Mouse (Mus musculus) MEL (cell line): ENCODE data around the gene Rtn4rl2. TPM values are rescaled to one million over a fixed set of nuclear protein-coding genes. Genes with fewer than 3 reads are reported as not detected.

Source experiments
- DNase-seq: peaks from one replicate; pipeline ENCODE4 v3.0.0; 2011; ENCODE audit warnings: low read depth, low spot score
- H3K27ac ChIP-seq: 2 replicates; pipeline ENCODE4 v1.5.1; 2012; ENCODE audit warnings: low read depth, mild to moderate bottlenecking, control low read depth, low read length, moderate library complexity; ENCODE audit not compliant: control insufficient read depth
- H3K27me3 ChIP-seq, 2 experiments: fragments of 150-350 bp in 1 of 2; sonication (generic) in 1 of 2; 2 replicates each; pipeline ENCODE4 v1.6.1; 2012; ENCODE audit warnings: low read length in 2 of 2, mild to moderate bottlenecking in 2 of 2, improper control_type of control experiment in 1 of 2, moderate library complexity in 1 of 2; ENCODE audit not compliant: insufficient read depth in 2 of 2, control insufficient read depth in 1 of 2
- H3K36me3 ChIP-seq, 2 experiments: 2 replicates each; pipeline ENCODE4 v1.6.1; 2012 to 2014; ENCODE audit warnings: low read length in 2 of 2, improper control_type of control experiment in 1 of 2, inconsistent platforms in 1 of 2, mild to moderate bottlenecking in 1 of 2; ENCODE audit not compliant: insufficient read depth in 2 of 2, control insufficient read depth in 1 of 2
- H3K4me1 ChIP-seq, 2 experiments: fragments of 150-350 bp in 1 of 2; sonication (generic) in 1 of 2; 2 replicates each; pipeline ENCODE4 v1.6.1; 2012; ENCODE audit warnings: low read length in 2 of 2, improper control_type of control experiment in 1 of 2, mild to moderate bottlenecking in 1 of 2; ENCODE audit not compliant: insufficient read depth in 2 of 2, control insufficient read depth in 1 of 2
- H3K4me3 ChIP-seq, 2 experiments: fragments of 150-350 bp in 1 of 2; sonication (generic) in 1 of 2; 2 replicates each; pipeline ENCODE4 v1.5.1; 2012; ENCODE audit warnings: low read depth in 2 of 2, low read length in 2 of 2, mild to moderate bottlenecking in 2 of 2, moderate library complexity in 2 of 2, control low read depth in 1 of 2, improper control_type of control experiment in 1 of 2; ENCODE audit not compliant: control insufficient read depth in 1 of 2, insufficient read depth in 1 of 2
- H3K79me2 ChIP-seq: 2 replicates; pipeline ENCODE4 v1.6.1; 2012; ENCODE audit warnings: mild to moderate bottlenecking, low read length, moderate library complexity; ENCODE audit not compliant: control insufficient read depth, poor library complexity, insufficient read depth
- H3K9ac ChIP-seq: 2 replicates; pipeline ENCODE4 v1.6.1; 2012; ENCODE audit warnings: low read depth, mild to moderate bottlenecking, control low read depth, low read length, moderate library complexity; ENCODE audit not compliant: control insufficient read depth, poor library complexity, severe bottlenecking
- H3K9me3 ChIP-seq: fragments of 150-350 bp; sonication (generic); replicated peaks from 2 replicates; pipeline ENCODE4 v1.6.1; 2012; ENCODE audit warnings: mild to moderate bottlenecking, low read length, improper control_type of control experiment, moderate library complexity; ENCODE audit not compliant: insufficient read depth
- BHLHE40 ChIP-seq: IDR thresholded peaks from 2 replicates; pipeline ENCODE4 v1.6.1; 2012; ENCODE audit warnings: low read depth, mild to moderate bottlenecking, inconsistent platforms, low read length, improper control_type of control experiment, borderline replicate concordance
- CHD1 ChIP-seq: IDR thresholded peaks from 2 replicates; pipeline ENCODE4 v1.6.1; 2012; ENCODE audit warnings: low read depth, mild to moderate bottlenecking, inconsistent platforms, low read length, improper control_type of control experiment
- CHD2 ChIP-seq: IDR thresholded peaks from 2 replicates; pipeline ENCODE4 v1.6.1; 2011; ENCODE audit warnings: low read length, improper control_type of control experiment
- CTCF ChIP-seq, 3 experiments: IDR thresholded peaks in 2 of 3; conservative IDR thresholded peaks in 1 of 3; 2 replicates each; pipeline ENCODE4 v1.5.1; 2011 to 2012; ENCODE audit warnings: low read length in 3 of 3, low read depth in 2 of 3, mild to moderate bottlenecking in 2 of 3, improper control_type of control experiment in 1 of 3, inconsistent platforms in 1 of 3, mixed read lengths in 1 of 3, moderate library complexity in 1 of 3; ENCODE audit not compliant: control insufficient read depth in 1 of 3, insufficient read depth in 1 of 3, poor library complexity in 1 of 3, severe bottlenecking in 1 of 3
- E2F4 ChIP-seq: IDR thresholded peaks from 2 replicates; pipeline ENCODE4 v1.6.1; 2011; ENCODE audit warnings: low read depth, low read length, improper control_type of control experiment, borderline replicate concordance
- ELF1 ChIP-seq: IDR thresholded peaks from 2 replicates; pipeline ENCODE4 v1.6.1; 2014; ENCODE audit warnings: low read depth, mild to moderate bottlenecking, inconsistent platforms, low read length, improper control_type of control experiment, moderate library complexity
- GATA1 ChIP-seq: IDR thresholded peaks from 2 replicates; pipeline ENCODE4 v1.6.1; 2011; ENCODE audit warnings: low read depth, low read length, improper control_type of control experiment
- HCFC1 ChIP-seq: IDR thresholded peaks from 2 replicates; pipeline ENCODE4 v1.6.1; 2012; ENCODE audit warnings: low read depth, mild to moderate bottlenecking, inconsistent platforms, low read length, improper control_type of control experiment, moderate library complexity
- JUND ChIP-seq: IDR thresholded peaks from 2 replicates; pipeline ENCODE4 v1.6.1; 2011; ENCODE audit warnings: low read depth, mild to moderate bottlenecking, improper control_type of control experiment, low read length
- KAT2A ChIP-seq: conservative IDR thresholded peaks from 2 replicates; pipeline ENCODE4 v1.6.1; 2012; ENCODE audit warnings: low read depth, low read length, improper control_type of control experiment, inconsistent platforms
- MAFK ChIP-seq: IDR thresholded peaks from 2 replicates; pipeline ENCODE4 v1.6.1; 2011; ENCODE audit warnings: low read depth, mild to moderate bottlenecking, low read length, improper control_type of control experiment, borderline replicate concordance
- MAX ChIP-seq: IDR thresholded peaks from 2 replicates; pipeline ENCODE4 v1.6.1; 2011; ENCODE audit warnings: low read length, improper control_type of control experiment
- MAZ ChIP-seq: IDR thresholded peaks from 2 replicates; pipeline ENCODE4 v1.6.1; 2012; ENCODE audit warnings: low read depth, mild to moderate bottlenecking, inconsistent platforms, low read length, improper control_type of control experiment
- MYC ChIP-seq: IDR thresholded peaks from 2 replicates; pipeline ENCODE4 v1.6.1; 2011; ENCODE audit warnings: low read depth, mild to moderate bottlenecking, low read length, improper control_type of control experiment, moderate library complexity
- NELFE ChIP-seq: IDR thresholded peaks from 2 replicates; pipeline ENCODE4 v1.6.1; 2011; ENCODE audit warnings: low read depth, low read length, improper control_type of control experiment
- POLR2AphosphoS5 ChIP-seq: IDR thresholded peaks from 2 replicates; pipeline ENCODE4 v1.6.1; 2012; ENCODE audit warnings: low read depth, borderline replicate concordance, mild to moderate bottlenecking, inconsistent platforms, low read length, moderate library complexity, mixed read lengths
- RCOR1 ChIP-seq: IDR thresholded peaks from 2 replicates; pipeline ENCODE4 v1.6.1; 2012; ENCODE audit warnings: low read depth, mild to moderate bottlenecking, inconsistent platforms, low read length, improper control_type of control experiment
- SMC3 ChIP-seq: IDR thresholded peaks from 2 replicates; pipeline ENCODE4 v1.6.1; 2011; ENCODE audit warnings: low read depth, low read length, improper control_type of control experiment
- TAL1 ChIP-seq: IDR thresholded peaks from 2 replicates; pipeline ENCODE4 v1.6.1; 2012; ENCODE audit warnings: mild to moderate bottlenecking, inconsistent platforms, low read length, moderate library complexity, mixed read lengths
- TCF12 ChIP-seq: IDR thresholded peaks from 2 replicates; pipeline ENCODE4 v1.6.1; 2014; ENCODE audit warnings: low read depth, mild to moderate bottlenecking, inconsistent platforms, low read length, improper control_type of control experiment, moderate library complexity
- UBTF ChIP-seq: IDR thresholded peaks from 2 replicates; pipeline ENCODE4 v1.6.1; 2012; ENCODE audit warnings: low read depth, mild to moderate bottlenecking, inconsistent platforms, low read length, improper control_type of control experiment, moderate library complexity, borderline replicate concordance; ENCODE audit not compliant: insufficient read depth
- USF1 ChIP-seq: IDR thresholded peaks from 2 replicates; pipeline ENCODE4 v1.6.1; 2014; ENCODE audit warnings: low read depth, mild to moderate bottlenecking, inconsistent platforms, low read length, improper control_type of control experiment, moderate library complexity
- USF2 ChIP-seq, 2 experiments: IDR thresholded peaks; 2 replicates each; pipeline ENCODE4 v1.6.1; 2011 to 2012; ENCODE audit warnings: improper control_type of control experiment in 2 of 2, low read length in 2 of 2, borderline replicate concordance in 1 of 2, inconsistent platforms in 1 of 2, low read depth in 1 of 2, mild to moderate bottlenecking in 1 of 2; ENCODE audit not compliant: insufficient read depth in 1 of 2
- ZC3H11A ChIP-seq: IDR thresholded peaks from 2 replicates; pipeline ENCODE4 v1.6.1; 2012; ENCODE audit warnings: low read depth, mild to moderate bottlenecking, inconsistent platforms, low read length, improper control_type of control experiment
- ZKSCAN1 ChIP-seq: IDR thresholded peaks from 2 replicates; pipeline ENCODE4 v1.6.1; 2012; ENCODE audit warnings: low read depth, mild to moderate bottlenecking, inconsistent platforms, low read length, improper control_type of control experiment, moderate library complexity
- ZMIZ1 ChIP-seq: IDR thresholded peaks from 2 replicates; pipeline ENCODE4 v1.6.1; 2012; ENCODE audit warnings: low read depth, mild to moderate bottlenecking, inconsistent platforms, low read length, improper control_type of control experiment, moderate library complexity
- ZNF384 ChIP-seq: IDR thresholded peaks from 2 replicates; pipeline ENCODE4 v1.6.1; 2012; ENCODE audit warnings: low read depth, mild to moderate bottlenecking, inconsistent platforms, low read length, improper control_type of control experiment
- polyA plus RNA-seq, 2 experiments: library from polyadenylated mRNA; stranded (reverse) in 1 of 2; unstranded in 1 of 2; fragments of >175 nt in 1 of 2; fragments of >200 nt in 1 of 2; gene quantifications; 2 replicates each; pipeline versions ENCODE4 v1.2.1 to v1.2.4; 2012; ENCODE audit warnings: low replicate concordance in 2 of 2, low read depth in 1 of 2; ENCODE audit not compliant: insufficient read length in 2 of 2, insufficient read depth in 1 of 2, missing spikeins in 1 of 2
- total RNA-seq: library from RNA; depleted of rRNA; stranded (reverse); fragments of 300-350 nt; gene quantifications from 2 replicates; pipeline ENCODE4 v1.2.3, GENCODE M21; 2012

Rtn4rl2 gene
- total and polyA plus RNA-seq, 3 experiments, result 0.12 to 1.1 TPM; not detected in 1

- TF ChIP-seq ZC3H11A (no peak), USF2 (IDR thresholded peaks at IDR 0.05; ENCODE audit: borderline replicate concordance in 1 of 2, insufficient read depth in 1 of 2, low read depth in 1 of 2, low read length in 2 of 2) (no peak), POLR2AphosphoS5 (no peak), ZKSCAN1 (no peak)
- TF ChIP-seq, all 39 proteins: peak for 0
Observed at GRCm38 (mm10) chr2:84884611-84885010, 1.9 kb downstream of the Rtn4rl2 start (continued).

DNA sequence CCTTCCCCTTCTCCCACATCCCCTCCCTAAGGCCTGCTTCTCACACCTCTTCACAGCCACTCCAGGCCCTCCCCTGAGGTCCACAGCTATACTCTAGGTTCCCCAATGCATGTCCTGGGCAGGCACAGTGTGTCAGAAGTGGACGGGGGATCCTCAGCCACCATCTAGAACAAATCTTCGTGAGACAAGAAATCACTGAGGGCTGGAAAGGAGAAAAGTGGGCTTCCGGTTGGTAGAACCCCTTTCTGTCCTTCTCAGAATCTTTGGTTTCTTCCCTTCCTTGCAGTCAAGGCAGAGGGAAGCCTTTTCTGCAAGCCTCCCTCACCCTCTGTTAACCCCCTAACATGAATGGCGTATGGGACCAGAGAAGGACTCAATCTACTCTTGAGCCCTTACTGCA lies 2.6 kb downstream of the Rtn4rl2 start:
- Histone ChIP-seq H3K4me3 (no peak overlapping the region), H3K27ac (no peak overlapping the region), H3K4me1 (no peaks in the 10 kb centered on the region), H3K9me3 (no peaks in the 10 kb centered on the region), H3K9ac (no peak overlapping the region), H3K27me3 (peaks cover 0 to 3% of the 10 kb centered on the region in 2 experiments; a peak in 1 of 4 replicates), H3K79me2 (no peaks in the 10 kb centered on the region), H3K36me3 (no peaks in the 10 kb centered on the region)
- DNase-seq, result no peak
- TF ChIP-seq E2F4 (no peak), MYC (no peak), CTCF (IDR thresholded peaks at IDR 0.05 in 2 of 3, conservative IDR thresholded peaks at IDR 0.05 in 1 of 3; ENCODE audit: control insufficient read depth in 1 of 3, insufficient read depth in 1 of 3, low read depth in 2 of 3, low read length in 3 of 3, poor library complexity in 1 of 3, severe bottlenecking in 1 of 3) (no peak), MAX (no peak), BHLHE40 (no peak), MAFK (no peak), POLR2AphosphoS5 (no peak), HCFC1 (no peak), ELF1 (no peak), SMC3 (no peak), TAL1 (no peak), TCF12 (no peak), CHD1 (no peak), ZMIZ1 (no peak), KAT2A (no peak), ZNF384 (no peak)

DNA sequence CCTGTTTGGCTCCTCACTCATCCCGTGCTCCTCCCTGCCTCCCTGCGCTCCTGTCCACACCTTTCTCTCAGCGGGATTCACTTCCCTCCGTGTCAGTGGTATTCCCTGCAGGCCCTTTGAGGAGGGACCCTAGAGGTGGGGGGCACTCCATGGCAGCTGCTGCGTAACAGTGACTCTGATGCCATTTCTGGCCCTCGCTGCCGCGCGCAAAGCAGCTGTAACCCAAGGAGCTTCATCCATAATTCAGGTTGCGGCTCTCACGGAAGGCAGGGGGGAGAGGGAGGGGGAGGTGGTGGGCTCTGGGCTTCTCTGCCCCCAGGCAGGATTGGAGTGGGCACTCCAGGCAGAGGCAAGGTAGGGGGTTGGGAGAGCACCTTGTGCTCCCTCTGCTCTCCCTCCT lies 3.0 kb downstream of the Rtn4rl2 start:
- Histone ChIP-seq H3K9me3 (no peaks in the 10 kb centered on the region), H3K79me2 (no peaks in the 10 kb centered on the region), H3K4me3 (no peak overlapping the region), H3K27me3 (peaks cover 0 to 3% of the 10 kb centered on the region in 2 experiments; a peak in 1 of 4 replicates), H3K36me3 (no peaks in the 10 kb centered on the region), H3K27ac (no peak overlapping the region), H3K9ac (no peak overlapping the region), H3K4me1 (no peaks in the 10 kb centered on the region)
- no peak for DNase-seq
- TF ChIP-seq ELF1, result no peak
- no peak for TF ChIP-seq MYC
- no peak for TF ChIP-seq RCOR1
- TF ChIP-seq JUND, result no peak
- no peak for TF ChIP-seq GATA1
- TF ChIP-seq KAT2A, result no peak
- TF ChIP-seq MAZ, result no peak
- no peak for TF ChIP-seq NELFE
- no peak for TF ChIP-seq HCFC1
- no peak for TF ChIP-seq UBTF
- no peak for TF ChIP-seq CHD1
- no peak for TF ChIP-seq USF1
- no peak for TF ChIP-seq CHD2
